Mouse (Mus musculus) heart, embryonic 11.5 days (tissue): Measurements from ENCODE around the gene Sult2a6. TPM values are rescaled to one million over a fixed set of nuclear protein-coding genes. Genes with fewer than 3 reads are reported as not detected.

Experiments
- ATAC-seq: fragments of 200-750 bp; cut with Nextera tagmentation; replicated peaks from 2 replicates; pipeline ENCODE4 v1.8.0; 2017; ENCODE audit warnings: moderate library complexity; ENCODE audit not compliant: insufficient number of reproducible peaks, low FRiP score, low TSS enrichment
- H3K27ac ChIP-seq: fragments of 300-500 bp; sonication (generic); 2 replicates; pipeline ENCODE4 v1.5.1; 2014; ENCODE audit warnings: mild to moderate bottlenecking, low read depth, low read length
- H3K27me3 ChIP-seq: fragments of 300-500 bp; sonication (generic); 2 replicates; pipeline ENCODE4 v1.6.1; 2014; ENCODE audit warnings: mild to moderate bottlenecking, low read length, mixed read lengths; ENCODE audit not compliant: control insufficient read depth, insufficient read depth
- H3K36me3 ChIP-seq: fragments of 300-500 bp; sonication (generic); 2 replicates; pipeline ENCODE4 v1.6.1; 2014; ENCODE audit warnings: mild to moderate bottlenecking, low read length, moderate library complexity, mixed read lengths; ENCODE audit not compliant: control insufficient read depth, insufficient read depth
- H3K4me1 ChIP-seq: fragments of 300-500 bp; sonication (generic); 2 replicates; pipeline ENCODE4 v1.6.1; 2014; ENCODE audit warnings: low read length; ENCODE audit not compliant: control insufficient read depth, insufficient read depth
- H3K4me2 ChIP-seq: fragments of 300-500 bp; sonication (generic); 2 replicates; pipeline ENCODE4 v1.6.1; 2014; ENCODE audit warnings: mild to moderate bottlenecking, moderate library complexity
- H3K4me3 ChIP-seq: fragments of 300-500 bp; sonication (generic); 2 replicates; pipeline ENCODE4 v1.5.1; 2014; ENCODE audit warnings: low read depth, low read length
- H3K9ac ChIP-seq: fragments of 300-500 bp; sonication (generic); 2 replicates; pipeline ENCODE4 v1.6.1; 2014; ENCODE audit warnings: mild to moderate bottlenecking, low read depth, low read length, moderate library complexity
- H3K9me3 ChIP-seq: fragments of 300-500 bp; sonication (generic); replicated peaks from 2 replicates; pipeline ENCODE4 v1.6.1; 2016; ENCODE audit warnings: low read length; ENCODE audit not compliant: control insufficient read depth
- WGBS: fragments of 180-500 bp; shearing (Covaris S2); extraction: QIAGEN DNeasy Blood & Tissue Kit; methylation state at CpG from one replicate; pipeline ENCODE4 v1.1.7; 2014; ENCODE audit not compliant: insufficient replicate concordance; 5-methylcytosine and 5-hydroxymethylcytosine counted together
- polyA plus RNA-seq: library from polyadenylated mRNA; unstranded; fragments of >200 nt; fragmentation: Nextera tagmentation; extraction: Ambion mirVana; gene quantifications from 2 replicates; pipeline ENCODE4 v1.2.1, GENCODE M21; 2014

Gene Sult2a6
- polyA plus RNA-seq, result not detected in 2 replicates

- H3K27me3 ChIP-seq, result no peaks in the 10 kb centered on the region
- H3K36me3 ChIP-seq, result no peaks in the 10 kb centered on the region
- H3K4me2 ChIP-seq, result no peak within 1 kb of the TSS
- 61% methylated on average over 2 of the region's 2 CpGs for WGBS
- H3K9me3 ChIP-seq, result no peaks in the 10 kb centered on the region
- H3K4me1 ChIP-seq, result no peaks in the 10 kb centered on the region
- no peak within 1 kb of the TSS for H3K27ac ChIP-seq
- no peak for ATAC-seq
- H3K9ac ChIP-seq, result no peak within 1 kb of the TSS
- H3K4me3 ChIP-seq, result no peak within 1 kb of the TSS
These were observed at the start of gene Sult2a6 for GRCm38 (mm10) chr7:14254770-14255169. Sult2a6 (minus strand) TSS chr7:14254870.

- Histone ChIP-seq H3K27ac (no peak overlapping the region), H3K9me3 (peaks cover 4% of the 10 kb centered on the region; the same call in 1 of the 2 replicates), H3K27me3 (no peaks in the 10 kb centered on the region), H3K36me3 (no peaks in the 10 kb centered on the region), H3K4me2 (no peak overlapping the region), H3K9ac (no peak overlapping the region), H3K4me1 (no peaks in the 10 kb centered on the region), H3K4me3 (no peak overlapping the region)
- no peak for ATAC-seq
These were observed 39.4 kb downstream of the Sult2a6 start for GRCm38 (mm10) chr7:14215231-14215630.

- Histone ChIP-seq H3K9me3 (peaks cover 5% of the 10 kb centered on the region), H3K4me1 (no peaks in the 10 kb centered on the region), H3K9ac (no peak overlapping the region), H3K4me3 (no peak overlapping the region), H3K36me3 (no peaks in the 10 kb centered on the region), H3K4me2 (no peak overlapping the region), H3K27me3 (no peaks in the 10 kb centered on the region), H3K27ac (no peak overlapping the region)
- ATAC-seq, result no peak
- WGBS, result 62% methylated on average over 2 of the region's 2 CpGs
These were observed 51.3 kb downstream of the Sult2a6 start for GRCm38 (mm10) chr7:14203417-14203816.

- H3K4me3 ChIP-seq, result no peak overlapping the region
- ATAC-seq, result no peak
- no peak overlapping the region for H3K4me2 ChIP-seq
- H3K9ac ChIP-seq, result no peak overlapping the region
- no peak overlapping the region for H3K27ac ChIP-seq
- H3K4me1 ChIP-seq, result no peaks in the 10 kb centered on the region
- H3K36me3 ChIP-seq, result no peaks in the 10 kb centered on the region
- H3K9me3 ChIP-seq, result 0 out of 2 replicates have a peak, but pooled peaks cover 1% of the 10 kb centered on the region
- H3K27me3 ChIP-seq, result no peaks in the 10 kb centered on the region
These were observed 52.2 kb downstream of the Sult2a6 start for GRCm38 (mm10) chr7:14202487-14202886.

Other genes starting within 250 kb of the Sult2a6 start
- gene Sult2a3, start 131.8 kb downstream of the Sult2a6 start, polyA plus RNA-seq, result not detected in 2 replicates
- gene Obox8, start 78.7 kb upstream of the Sult2a6 start, polyA plus RNA-seq, result not detected in 2 replicates
- gene Sult2a8, start 191.9 kb upstream of the Sult2a6 start, polyA plus RNA-seq, result 0.10 TPM in 1 of 2 replicates, not detected in the other
- not detected in 2 replicates for gene Sult2a7, start 239.4 kb upstream of the Sult2a6 start, polyA plus RNA-seq